Mouse (Mus musculus) hindbrain, embryonic 16.5 days (tissue): ENCODE results near the gene Srpk2. TPM values are rescaled to one million over a fixed set of nuclear protein-coding genes. Genes with fewer than 3 reads are reported as not detected.
"Not testable (repeated sequence)": the region's sequence is repeated elsewhere in the genome, so short reads cannot be mapped to it uniquely, and the experiment has no call there.

ENCODE experiments used
- ATAC-seq: fragments of 200-750 bp; cut with Nextera tagmentation; 2 replicates; pipeline ENCODE4 v1.8.0; 2017; ENCODE audit warnings: moderate TSS enrichment, moderate library complexity
- H3K27ac ChIP-seq: fragments of 300-500 bp; sonication (generic); 2 replicates; pipeline ENCODE4 v1.5.1; 2014; ENCODE audit warnings: low read depth, mild to moderate bottlenecking, control low read depth, low read length, moderate library complexity
- H3K27me3 ChIP-seq: fragments of 300-500 bp; sonication (generic); replicated peaks from 2 replicates; pipeline ENCODE4 v1.6.1; 2014; ENCODE audit warnings: low read length; ENCODE audit not compliant: control insufficient read depth, insufficient read depth
- H3K36me3 ChIP-seq: fragments of 300-500 bp; sonication (generic); 2 replicates; pipeline ENCODE4 v1.6.1; 2014; ENCODE audit warnings: mild to moderate bottlenecking, low read length, moderate library complexity, mixed read lengths; ENCODE audit not compliant: control insufficient read depth, insufficient read depth
- H3K4me1 ChIP-seq: fragments of 300-500 bp; sonication (generic); 2 replicates; pipeline ENCODE4 v1.6.1; 2014; ENCODE audit warnings: low read depth, low read length; ENCODE audit not compliant: control insufficient read depth, insufficient read depth
- H3K4me2 ChIP-seq: fragments of 300-500 bp; sonication (generic); 2 replicates; pipeline ENCODE4 v1.6.1; 2014; ENCODE audit warnings: mild to moderate bottlenecking, low read length, control low read depth, moderate library complexity
- H3K4me3 ChIP-seq: fragments of 300-500 bp; sonication (generic); 2 replicates; pipeline ENCODE4 v1.5.1; 2014; ENCODE audit warnings: mild to moderate bottlenecking, low read length, control low read depth, moderate library complexity
- H3K9ac ChIP-seq: fragments of 300-500 bp; sonication (generic); 2 replicates; pipeline ENCODE4 v1.6.1; 2014; ENCODE audit warnings: low read depth, mild to moderate bottlenecking, control low read depth, low read length, moderate library complexity
- H3K9me3 ChIP-seq: fragments of 300-500 bp; sonication (generic); 2 replicates; pipeline ENCODE4 v1.6.1; 2014; ENCODE audit warnings: mild to moderate bottlenecking, low read length, moderate library complexity; ENCODE audit not compliant: control insufficient read depth
- WGBS: fragments of 180-500 bp; shearing (Covaris S2); extraction: QIAGEN DNeasy Blood & Tissue Kit; methylation state at CpG from one replicate; pipeline ENCODE4 v1.1.7; 2014; 5-methylcytosine and 5-hydroxymethylcytosine counted together
- polyA plus RNA-seq: library from polyadenylated mRNA; unstranded; fragments of >200 nt; fragmentation: Nextera tagmentation; extraction: Ambion mirVana; gene quantifications from 2 replicates; pipeline ENCODE4 v1.2.1, GENCODE M21; 2015

The Srpk2 gene
- polyA plus RNA-seq, 1 experiment from 2014 or later: 108 TPM

DNA sequence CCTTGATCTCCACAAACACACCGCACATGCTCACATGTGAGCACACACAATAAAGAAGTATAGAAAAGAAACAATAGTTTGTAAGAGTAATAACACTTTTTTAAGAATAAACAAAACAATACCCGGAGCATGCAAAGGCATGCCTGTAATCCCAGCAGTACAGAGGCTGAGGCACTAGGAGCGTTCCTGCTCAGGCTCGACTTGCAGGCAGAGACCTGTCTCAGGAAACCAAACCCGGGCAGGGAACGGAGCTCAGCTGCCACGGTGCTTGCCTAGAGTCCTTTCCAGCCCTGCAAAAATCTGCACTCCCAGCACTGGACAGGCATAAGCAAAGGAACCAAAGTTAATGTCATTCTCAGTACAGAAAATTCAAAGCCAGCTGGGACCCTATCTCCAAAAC lies 32.1 kb downstream of the Srpk2 start:
- Histone ChIP-seq H3K36me3 (no peaks in the 10 kb centered on the region), H3K4me1 (no peaks in the 10 kb centered on the region), H3K4me2 (no peak overlapping the region), H3K9ac (no peak overlapping the region), H3K4me3 (no peak overlapping the region), H3K27ac (no peak overlapping the region), H3K27me3 (no peaks in the 10 kb centered on the region), H3K9me3 (no peaks in the 10 kb centered on the region)
- WGBS: 89% methylated on average over 7 of the region's 7 CpGs
- ATAC-seq: no peak

GRCm38 (mm10) chr5:23651786-23652185 lies 32.6 kb downstream of the Srpk2 start:
- no peaks in the 10 kb centered on the region for H3K36me3 ChIP-seq
- WGBS: 94% methylated on average over 3 of the region's 3 CpGs
- H3K4me2 ChIP-seq: no peak overlapping the region
- no peak for ATAC-seq
- no peak overlapping the region for H3K9ac ChIP-seq
- H3K4me3 ChIP-seq: no peak overlapping the region
- no peaks in the 10 kb centered on the region for H3K27me3 ChIP-seq
- H3K4me1 ChIP-seq: no peaks in the 10 kb centered on the region
- no peaks in the 10 kb centered on the region for H3K9me3 ChIP-seq
- H3K27ac ChIP-seq: no peak overlapping the region

GRCm38 (mm10) chr5:23650504-23650903 lies 33.9 kb downstream of the Srpk2 start:
- 72% methylated on average over 3 of the region's 3 CpGs for WGBS
- H3K4me3 ChIP-seq: no peak overlapping the region

DNA sequence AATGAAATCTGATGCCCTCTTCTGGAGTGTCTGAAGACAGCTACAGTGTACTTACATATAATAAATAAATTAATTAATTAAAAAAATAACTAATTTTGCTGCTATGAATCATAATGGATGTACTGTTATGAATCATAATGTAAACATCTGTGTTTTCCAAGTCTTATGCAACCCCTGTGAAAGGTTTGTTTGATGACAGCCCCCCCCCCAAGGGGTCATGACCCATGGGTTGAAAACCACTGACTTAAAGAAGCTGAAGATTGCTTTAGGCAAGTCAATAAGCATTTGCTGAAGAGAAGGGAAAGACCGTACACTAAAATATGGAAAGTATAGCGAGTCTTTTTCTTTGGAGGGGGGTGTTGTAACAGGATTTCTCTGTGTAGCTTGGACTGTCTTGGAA lies 35.2 kb downstream of the Srpk2 start:
- H3K4me2 ChIP-seq: no peak overlapping the region
- 98% methylated on average over 2 of the region's 2 CpGs for WGBS
- H3K27me3 ChIP-seq: no peaks in the 10 kb centered on the region
- no peaks in the 10 kb centered on the region for H3K4me1 ChIP-seq
- ATAC-seq: no peak
- H3K36me3 ChIP-seq: no peaks in the 10 kb centered on the region
- no peak overlapping the region for H3K27ac ChIP-seq
- no peaks in the 10 kb centered on the region for H3K9me3 ChIP-seq
- no peak overlapping the region for H3K9ac ChIP-seq
- no peak overlapping the region for H3K4me3 ChIP-seq

More at GRCm38 (mm10) chr5:23650504-23650903, 33.9 kb downstream of the Srpk2 start:
- ATAC-seq: no peak
- H3K27ac ChIP-seq: no peak overlapping the region
- H3K9ac ChIP-seq: no peak overlapping the region
- no peak overlapping the region for H3K4me2 ChIP-seq
- H3K36me3 ChIP-seq: no peaks in the 10 kb centered on the region
- no peaks in the 10 kb centered on the region for H3K9me3 ChIP-seq
- no peaks in the 10 kb centered on the region for H3K27me3 ChIP-seq
- H3K4me1 ChIP-seq: no peaks in the 10 kb centered on the region

- no peaks in the 10 kb centered on the region for H3K9me3 ChIP-seq
- no peak overlapping the region for H3K27ac ChIP-seq
- H3K4me1 ChIP-seq: no peaks in the 10 kb centered on the region
- ATAC-seq: no peak
- H3K36me3 ChIP-seq: no peaks in the 10 kb centered on the region
- no peak overlapping the region for H3K4me2 ChIP-seq
- 77% methylated on average over 3 of the region's 3 CpGs for WGBS
- H3K4me3 ChIP-seq: no peak overlapping the region
- no peaks in the 10 kb centered on the region for H3K27me3 ChIP-seq
- H3K9ac ChIP-seq: no peak overlapping the region
Observed at GRCm38 (mm10) chr5:23645671-23646070, 38.7 kb downstream of the Srpk2 start.

- H3K27ac ChIP-seq, H3K4me1 ChIP-seq, H3K4me3 ChIP-seq, H3K9ac ChIP-seq, H3K4me2 ChIP-seq, H3K27me3 ChIP-seq, H3K36me3 ChIP-seq, H3K9me3 ChIP-seq, ATAC-seq: not testable (repeated sequence)
Observed at GRCm38 (mm10) chr5:23639193-23639592, 45.2 kb downstream of the Srpk2 start.

- H3K9ac ChIP-seq: no peak overlapping the region
- H3K36me3 ChIP-seq: no peaks in the 10 kb centered on the region
- no peak overlapping the region for H3K27ac ChIP-seq
- H3K4me1 ChIP-seq: no peaks in the 10 kb centered on the region
- no peaks in the 10 kb centered on the region for H3K27me3 ChIP-seq
- H3K4me3 ChIP-seq: no peak overlapping the region
- H3K4me2 ChIP-seq: no peak overlapping the region
- ATAC-seq: no peak
- 83% methylated on average over 4 of the region's 4 CpGs for WGBS
- no peaks in the 10 kb centered on the region for H3K9me3 ChIP-seq
Observed at GRCm38 (mm10) chr5:23638023-23638422, 46.4 kb downstream of the Srpk2 start.

DNA sequence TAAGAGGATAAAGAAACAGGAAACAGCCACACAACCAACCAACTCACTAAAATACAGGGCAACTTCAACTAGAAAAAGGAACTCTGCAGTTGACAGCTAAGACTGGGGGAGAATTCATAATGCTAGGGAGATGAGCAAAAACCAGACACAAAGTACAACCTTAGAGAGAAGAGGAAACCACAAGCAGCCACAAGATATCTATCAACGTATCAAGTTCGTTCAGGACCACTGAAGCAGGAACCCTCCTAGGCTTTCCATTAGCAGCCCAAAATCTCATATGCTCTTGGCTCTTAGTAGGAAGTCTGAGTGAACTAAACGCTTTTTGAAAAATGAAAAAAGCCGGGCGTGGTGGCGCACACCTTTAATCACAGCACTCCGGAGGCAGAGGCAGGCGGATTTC lies 47.1 kb downstream of the Srpk2 start:
- Histone ChIP-seq H3K4me2 (no peak overlapping the region), H3K27me3 (no peaks in the 10 kb centered on the region), H3K9me3 (no peaks in the 10 kb centered on the region), H3K36me3 (no peaks in the 10 kb centered on the region), H3K4me3 (no peak overlapping the region), H3K4me1 (no peaks in the 10 kb centered on the region), H3K9ac (no peak overlapping the region), H3K27ac (no peak overlapping the region)
- ATAC-seq: no peak
- 92% methylated on average over 8 of the region's 8 CpGs for WGBS

DNA sequence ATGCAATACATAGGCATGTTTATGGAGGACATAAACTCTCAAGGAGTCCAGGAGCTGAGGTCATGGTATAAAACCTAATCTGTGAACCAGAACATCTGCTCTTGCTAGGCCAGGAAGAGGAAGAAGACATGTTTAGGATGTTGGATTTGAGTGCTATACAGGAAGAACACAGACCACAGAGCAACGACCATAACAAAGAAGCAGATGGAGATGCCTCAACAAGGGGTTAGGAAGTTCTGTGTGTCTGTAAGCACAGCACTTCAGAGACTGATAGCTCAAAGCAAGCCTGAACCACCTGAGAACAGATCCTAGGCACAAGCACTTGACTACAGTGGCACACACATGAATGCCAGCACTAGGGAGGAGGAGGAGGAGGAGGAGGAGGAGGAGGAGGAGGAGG lies 52.9 kb downstream of the Srpk2 start:
- ATAC-seq: no peak
- WGBS: 74% methylated on average over 1 of the region's 1 CpGs
- Histone ChIP-seq H3K4me1 (no peaks in the 10 kb centered on the region), H3K9me3 (no peaks in the 10 kb centered on the region), H3K4me2 (no peak overlapping the region), H3K27me3 (no peaks in the 10 kb centered on the region), H3K36me3 (no peaks in the 10 kb centered on the region), H3K27ac (no peak overlapping the region), H3K4me3 (no peak overlapping the region), H3K9ac (no peak overlapping the region)

DNA sequence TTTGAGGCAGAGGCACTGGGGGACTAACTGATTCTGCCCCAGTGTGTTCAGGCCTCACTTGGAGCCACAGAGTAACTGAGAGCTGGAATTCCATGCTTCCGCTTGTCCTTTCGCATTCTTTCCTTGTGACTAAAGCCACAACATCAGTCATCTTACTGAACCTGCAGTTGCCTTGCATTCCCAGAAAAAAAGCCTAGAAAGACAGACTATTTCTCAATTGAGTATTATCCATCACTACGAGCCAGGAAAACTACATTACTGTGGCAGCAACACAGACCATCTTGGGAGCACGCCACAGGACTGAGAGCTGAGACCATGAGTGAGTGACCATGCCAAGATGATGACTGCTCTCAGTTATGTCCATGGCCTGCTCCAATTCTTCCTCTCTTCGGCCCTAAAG lies 57.2 kb downstream of the Srpk2 start:
- no peak overlapping the region for H3K9ac ChIP-seq
- no peak overlapping the region for H3K4me3 ChIP-seq
- WGBS: 90% methylated on average over 5 of the region's 5 CpGs
- H3K4me2 ChIP-seq: no peak overlapping the region
- H3K36me3 ChIP-seq: no peaks in the 10 kb centered on the region
- no peaks in the 10 kb centered on the region for H3K27me3 ChIP-seq
- H3K9me3 ChIP-seq: no peaks in the 10 kb centered on the region
- H3K27ac ChIP-seq: no peak overlapping the region
- H3K4me1 ChIP-seq: no peaks in the 10 kb centered on the region
- no peak for ATAC-seq
